Mouse (Mus musculus): ENCODE data around the gene Laptm4a. TPM values are rescaled to one million over a fixed set of nuclear protein-coding genes. Genes with fewer than 3 reads are reported as not detected.
"Not testable (repeated sequence)": the region's sequence is repeated elsewhere in the genome, so short reads cannot be mapped to it uniquely, and the experiment has no call there.

Gene Laptm4a
- polyA plus RNA-seq, 1 experiment from 2014 or later = 215 TPM

DNA sequence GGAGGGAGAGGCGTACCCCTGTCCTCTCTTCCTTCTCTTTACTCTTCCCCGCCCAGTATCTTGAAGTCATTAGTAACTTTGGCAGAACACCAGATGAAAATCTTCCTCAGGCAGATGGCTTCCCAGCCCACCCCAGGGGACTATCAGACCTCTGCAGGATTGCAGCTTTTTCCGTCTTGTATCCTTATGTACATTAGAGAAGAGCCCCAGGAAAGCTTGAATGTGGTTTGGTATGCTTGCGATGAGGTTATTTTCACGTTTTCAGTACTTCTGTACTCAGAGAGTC is 1.6 kb downstream of the Laptm4a start:
- Histone ChIP-seq H3K4me1 (ENCODE audit: insufficient read depth) (peaks cover 14% of the 10 kb centered on the region), H3K4me2 (peak overlapping the region; percentile 84), H3K27ac (ENCODE audit: low read depth) (no peak overlapping the region; the same call in 1 of the 2 replicates), H3K9me3 (ENCODE audit: low read depth, low read length) (no peaks in the 10 kb centered on the region), H3K36me3 (ENCODE audit: insufficient read depth) (peaks cover 21% of the 10 kb centered on the region), H3K4me3 (ENCODE audit: low read depth, low read length) (peak overlapping the region; percentile 78), H3K27me3 (ENCODE audit: insufficient read depth, low read length) (no peaks in the 10 kb centered on the region), H3K9ac (peak overlapping the region; percentile 86)
- TF ChIP-seq CTCF (IDR thresholded peaks at IDR 0.05; ENCODE audit: low read depth) = no peak
- ATAC-seq (ENCODE audit: insufficient read depth) (no peak), DNase-seq (peak; percentile 81)
- 8% methylated on average over 5 of the region's 5 CpGs for WGBS

DNA sequence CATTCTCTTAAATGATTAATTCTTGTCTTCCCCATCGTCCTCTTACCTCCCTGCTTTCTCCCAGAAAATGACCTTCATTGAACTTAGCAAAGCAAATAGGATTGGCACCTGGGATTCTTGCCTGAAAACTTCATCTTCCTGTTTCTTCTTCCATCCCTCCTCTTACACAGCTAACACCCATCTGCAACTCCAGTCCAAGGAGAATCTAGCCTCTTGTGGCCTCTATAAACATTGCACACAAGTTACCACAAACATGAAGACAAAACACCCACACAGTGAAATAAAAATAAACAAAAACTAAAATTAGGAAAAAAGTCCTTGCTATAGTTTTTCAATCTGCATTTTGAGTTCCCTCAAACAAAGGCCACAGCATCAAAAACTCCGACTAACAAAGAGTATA is 2.1 kb downstream of the Laptm4a start:
- ATAC-seq (ENCODE audit: insufficient read depth) (no peak), DNase-seq (no peak)
- Histone ChIP-seq H3K27ac (ENCODE audit: low read depth) (no peak overlapping the region; the same call in 1 of the 2 replicates), H3K4me2 (peak overlapping the region; percentile 84), H3K4me1 (ENCODE audit: insufficient read depth) (peaks cover 14% of the 10 kb centered on the region), H3K9me3 (ENCODE audit: low read depth, low read length) (no peaks in the 10 kb centered on the region), H3K4me3 (ENCODE audit: low read depth, low read length) (peak overlapping the region; percentile 78), H3K27me3 (ENCODE audit: insufficient read depth, low read length) (no peaks in the 10 kb centered on the region), H3K9ac (peak overlapping the region; percentile 86), H3K36me3 (ENCODE audit: insufficient read depth) (peaks cover 21% of the 10 kb centered on the region)
- whole genome bisulfite sequencing = 24% methylated on average over 2 of the region's 2 CpGs
- TF ChIP-seq CTCF (IDR thresholded peaks at IDR 0.05; ENCODE audit: low read depth) = 0 out of 2 replicates have a peak, but pooled peaks have one; percentile 7

DNA sequence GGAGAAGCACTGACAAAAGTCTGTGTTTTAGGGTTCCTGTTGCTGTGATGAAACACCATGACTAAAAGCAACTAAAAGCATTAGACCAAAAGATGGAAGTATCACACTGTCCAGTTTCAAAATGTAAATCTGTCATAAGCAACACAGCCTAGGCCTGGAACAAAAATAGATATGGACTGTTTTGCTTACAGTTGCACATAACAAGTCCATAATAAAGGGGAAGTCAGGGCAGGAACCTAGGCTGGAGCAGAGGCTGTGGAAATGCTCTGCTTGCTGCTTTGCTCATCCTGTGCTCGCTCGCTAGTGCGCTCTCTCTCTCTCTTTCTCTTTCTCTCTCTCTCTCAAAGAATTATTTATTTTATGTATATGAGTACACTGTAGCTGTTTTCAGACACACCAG is 6.2 kb downstream of the Laptm4a start:
- Histone ChIP-seq H3K4me1 (ENCODE audit: insufficient read depth) (peaks cover 11% of the 10 kb centered on the region), H3K4me2 (no peak overlapping the region), H3K9me3 (ENCODE audit: low read depth, low read length) (no peaks in the 10 kb centered on the region), H3K27ac (ENCODE audit: low read depth) (no peak overlapping the region), H3K4me3 (ENCODE audit: low read depth, low read length) (no peak overlapping the region), H3K36me3 (ENCODE audit: insufficient read depth) (peaks cover 39% of the 10 kb centered on the region), H3K27me3 (ENCODE audit: insufficient read depth, low read length) (no peaks in the 10 kb centered on the region), H3K9ac (no peak overlapping the region)
- ATAC-seq (ENCODE audit: insufficient read depth) (no peak), DNase-seq (no peak)
- 92% methylated on average over 3 of the region's 3 CpGs for WGBS
- no peak for TF ChIP-seq CTCF (IDR thresholded peaks at IDR 0.05; ENCODE audit: low read depth)

DNA sequence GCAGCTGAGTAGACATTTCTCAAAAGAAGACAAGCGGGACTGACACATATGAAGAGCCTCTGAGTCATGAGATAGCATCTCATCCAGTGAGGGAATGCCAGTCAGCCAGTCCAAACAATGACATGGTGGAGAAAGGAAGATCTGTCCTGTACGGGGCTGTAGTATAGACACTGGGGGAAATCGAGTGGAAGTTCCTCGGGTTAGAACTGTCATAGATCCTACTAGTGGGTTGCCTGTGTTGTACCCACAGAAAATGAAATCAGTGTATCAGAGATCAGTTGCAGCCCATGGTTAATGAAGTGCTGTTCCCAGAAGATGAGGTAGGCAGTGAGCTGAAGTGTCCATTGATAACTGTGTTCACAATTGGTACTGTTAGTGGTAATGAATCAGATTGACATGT is 7.3 kb downstream of the Laptm4a start:
- H3K9ac ChIP-seq = no peak overlapping the region
- no peak for TF ChIP-seq CTCF (IDR thresholded peaks at IDR 0.05; ENCODE audit: low read depth)
- H3K9me3 ChIP-seq (ENCODE audit: low read depth, low read length) = no peaks in the 10 kb centered on the region
- no peak overlapping the region for H3K27ac ChIP-seq (ENCODE audit: low read depth)
- H3K36me3 ChIP-seq (ENCODE audit: insufficient read depth) = peaks cover 48% of the 10 kb centered on the region
- peaks cover 4% of the 10 kb centered on the region for H3K4me1 ChIP-seq (ENCODE audit: insufficient read depth)
- no peak overlapping the region for H3K4me3 ChIP-seq (ENCODE audit: low read depth, low read length)
- no peak overlapping the region for H3K4me2 ChIP-seq
- H3K27me3 ChIP-seq (ENCODE audit: insufficient read depth, low read length) = no peaks in the 10 kb centered on the region
- no peak for DNase-seq
- no peak for ATAC-seq (ENCODE audit: insufficient read depth)
- 70% methylated on average over 4 of the region's 4 CpGs for WGBS

DNA sequence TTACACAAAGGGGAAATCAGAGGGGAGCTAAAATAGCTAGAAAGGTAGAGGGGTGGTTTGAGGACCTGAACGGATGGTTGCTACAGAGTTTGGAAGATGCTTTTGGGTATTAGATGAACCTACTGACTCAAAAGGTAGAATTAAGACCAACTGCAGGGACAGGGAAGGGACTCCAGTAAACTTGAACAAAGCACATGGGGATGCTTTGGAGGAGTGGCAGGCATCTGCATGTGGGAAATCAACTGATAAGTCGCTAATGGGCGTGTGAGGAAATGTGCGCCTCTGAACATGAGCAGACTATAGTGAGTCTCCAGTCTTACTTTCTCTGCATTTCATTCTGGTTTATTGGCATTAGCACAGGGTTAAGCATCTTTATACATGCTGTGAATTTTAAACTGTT is 9.6 kb downstream of the Laptm4a start:
- no peak for DNase-seq
- no peak overlapping the region for H3K9ac ChIP-seq

DNA sequence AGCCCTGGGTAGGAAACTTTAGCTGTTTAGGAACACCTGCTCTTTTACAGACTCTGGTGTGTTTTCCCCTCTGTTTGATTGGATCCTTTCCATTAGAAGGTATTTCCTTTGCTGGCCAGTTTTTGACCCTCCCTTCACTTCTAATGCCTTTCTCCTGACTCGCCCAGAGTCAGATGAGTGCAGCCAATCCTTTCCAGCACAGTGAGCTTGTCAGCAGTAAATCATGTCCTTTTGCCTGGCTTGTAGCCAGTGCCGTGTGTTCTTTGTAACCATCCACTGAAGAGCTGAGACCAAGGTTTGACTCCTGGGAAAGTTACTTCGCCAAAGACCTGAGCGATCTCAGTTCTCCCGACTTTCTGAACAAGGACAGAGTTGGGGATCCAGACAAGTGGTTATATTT is 13.9 kb downstream of the Laptm4a start:
- no peak overlapping the region for H3K4me2 ChIP-seq
- no peak overlapping the region for H3K9ac ChIP-seq
- no peaks in the 10 kb centered on the region for H3K9me3 ChIP-seq (ENCODE audit: low read depth, low read length)
- no peak overlapping the region for H3K4me3 ChIP-seq (ENCODE audit: low read depth, low read length)
- WGBS = 68% methylated on average over 5 of the region's 5 CpGs
- H3K4me1 ChIP-seq (ENCODE audit: insufficient read depth) = no peaks in the 10 kb centered on the region
- DNase-seq (peak; percentile 37), ATAC-seq (ENCODE audit: insufficient read depth) (no peak)
- no peak for TF ChIP-seq CTCF (IDR thresholded peaks at IDR 0.05; ENCODE audit: low read depth)
- no peaks in the 10 kb centered on the region for H3K27me3 ChIP-seq (ENCODE audit: insufficient read depth, low read length)
- H3K27ac ChIP-seq (ENCODE audit: low read depth) = no peak overlapping the region
- peaks cover 83% of the 10 kb centered on the region for H3K36me3 ChIP-seq (ENCODE audit: insufficient read depth)

More for the DNA sequence above, 9.6 kb downstream of the Laptm4a start:
- Histone ChIP-seq H3K27me3 (ENCODE audit: insufficient read depth, low read length) (no peaks in the 10 kb centered on the region), H3K4me1 (ENCODE audit: insufficient read depth) (no peaks in the 10 kb centered on the region), H3K4me3 (ENCODE audit: low read depth, low read length) (no peak overlapping the region), H3K36me3 (ENCODE audit: insufficient read depth) (peaks cover 52% of the 10 kb centered on the region), H3K27ac (ENCODE audit: low read depth) (no peak overlapping the region), H3K9me3 (ENCODE audit: low read depth, low read length) (no peaks in the 10 kb centered on the region), H3K4me2 (no peak overlapping the region)
- no peak for ATAC-seq (ENCODE audit: insufficient read depth)
- WGBS = 88% methylated on average over 4 of the region's 4 CpGs
- TF ChIP-seq CTCF (IDR thresholded peaks at IDR 0.05; ENCODE audit: low read depth) = no peak

DNA sequence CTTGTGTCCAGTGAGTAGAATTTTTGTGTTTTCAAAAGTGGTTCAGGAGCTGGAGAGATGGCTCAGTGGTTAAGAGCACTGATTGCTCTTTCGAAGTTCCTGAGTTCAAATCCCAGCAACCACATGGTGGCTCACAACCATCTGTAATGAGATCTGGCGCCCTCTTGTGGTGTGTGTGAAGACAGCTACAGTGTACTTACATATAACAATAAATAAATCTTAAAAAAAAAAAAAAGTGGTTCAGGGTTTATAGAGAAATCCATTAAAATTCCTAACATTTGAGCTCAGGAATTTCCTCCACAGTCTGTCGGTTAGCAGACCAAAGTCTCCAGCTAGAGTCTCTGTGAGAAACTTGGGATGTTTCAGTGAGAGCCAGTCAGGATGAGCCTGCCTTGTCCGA is 14.7 kb downstream of the Laptm4a start:
- not testable (repeated sequence) for H3K27ac ChIP-seq (ENCODE audit: low read depth); H3K4me2 ChIP-seq; H3K4me1 ChIP-seq (ENCODE audit: insufficient read depth); H3K9ac ChIP-seq; H3K9me3 ChIP-seq (ENCODE audit: low read depth, low read length); H3K4me3 ChIP-seq (ENCODE audit: low read depth, low read length); H3K27me3 ChIP-seq (ENCODE audit: insufficient read depth, low read length); ATAC-seq (ENCODE audit: insufficient read depth)
- H3K36me3 ChIP-seq (ENCODE audit: insufficient read depth) = peaks cover 77% of the 10 kb centered on the region
- peak; percentile 49 for DNase-seq
- WGBS = 54% methylated on average over 4 of the region's 4 CpGs
- peak; percentile 58 for TF ChIP-seq CTCF (IDR thresholded peaks at IDR 0.05; ENCODE audit: low read depth)

DNA sequence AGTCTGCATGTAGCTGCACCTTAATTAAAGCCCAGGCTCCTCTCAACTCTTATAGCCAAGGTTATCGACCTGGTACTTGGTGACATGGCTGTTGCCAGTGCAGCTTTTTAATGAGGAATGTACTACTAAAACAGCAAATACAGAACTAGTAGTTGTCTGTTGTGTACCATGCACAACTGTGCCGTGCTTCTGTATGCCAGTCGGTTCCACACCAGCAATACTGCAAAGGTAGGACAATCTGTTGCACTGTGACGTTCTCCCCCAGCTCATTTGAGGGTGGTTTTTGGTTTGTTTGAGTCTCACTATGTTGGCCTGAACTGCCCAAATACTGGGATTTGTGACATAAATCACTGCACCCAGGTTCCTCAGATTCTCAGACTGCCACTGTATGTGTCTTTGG is 18.0 kb downstream of the Laptm4a start:
- TF ChIP-seq CTCF (IDR thresholded peaks at IDR 0.05; ENCODE audit: low read depth) = no peak
- H3K4me1 ChIP-seq (ENCODE audit: insufficient read depth) = no peaks in the 10 kb centered on the region
- H3K9me3 ChIP-seq (ENCODE audit: low read depth, low read length) = no peaks in the 10 kb centered on the region
- DNase-seq (no peak), ATAC-seq (ENCODE audit: insufficient read depth) (no peak)
- no peaks in the 10 kb centered on the region for H3K27me3 ChIP-seq (ENCODE audit: insufficient read depth, low read length)
- H3K9ac ChIP-seq = no peak overlapping the region
- H3K27ac ChIP-seq (ENCODE audit: low read depth) = no peak overlapping the region
- no peak overlapping the region for H3K4me3 ChIP-seq (ENCODE audit: low read depth, low read length)
- no peak overlapping the region for H3K4me2 ChIP-seq
- peaks cover 53% of the 10 kb centered on the region for H3K36me3 ChIP-seq (ENCODE audit: insufficient read depth)
- 94% methylated on average over 4 of the region's 4 CpGs for WGBS

All from lung, embryonic 14.5 days (tissue).